Mouse (Mus musculus): Measurements from ENCODE around the gene Caln1. TPM values are rescaled to one million over a fixed set of nuclear protein-coding genes. Genes with fewer than 3 reads are reported as not detected.

Gene Caln1
- polyA plus RNA-seq, 1 experiment from 2014 or later = 3.8 TPM

DNA sequence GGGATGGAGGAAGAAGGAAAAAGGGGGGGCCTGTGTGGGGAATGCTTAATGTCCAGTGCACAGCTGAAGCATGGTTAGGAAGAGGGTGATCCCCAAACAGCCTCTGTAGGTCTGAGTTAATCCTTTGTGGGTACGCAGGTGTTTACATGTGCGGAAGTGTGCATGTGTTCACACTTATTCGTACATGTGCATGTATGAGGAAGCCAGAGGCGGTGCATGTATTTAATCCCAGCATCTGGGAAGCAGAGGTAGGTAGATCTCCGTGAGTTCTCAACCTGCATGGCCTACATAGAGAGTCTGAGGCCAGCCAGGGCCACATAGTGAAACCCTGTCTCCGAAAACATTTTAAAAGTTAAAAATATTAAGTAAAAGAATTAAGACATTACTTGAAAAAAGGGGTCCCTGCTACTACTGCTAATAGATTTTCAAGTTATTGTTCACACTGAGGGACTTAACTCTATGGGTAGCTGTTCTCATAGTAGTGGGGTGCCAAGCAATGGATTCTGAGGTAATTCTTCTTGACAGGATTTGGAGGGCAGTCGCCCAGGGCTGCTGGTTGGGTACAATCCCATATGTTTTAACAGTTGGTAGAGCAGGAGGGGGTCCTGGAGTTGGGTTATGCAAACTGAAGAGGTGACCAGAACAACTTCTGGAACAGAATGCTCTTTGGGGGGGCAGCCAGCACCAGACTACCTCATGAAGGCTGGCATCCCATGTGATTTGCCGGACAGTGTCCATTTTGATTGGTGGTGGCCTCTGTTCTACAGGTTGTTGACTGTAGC lies 31.1 kb downstream of the Caln1 start:
- 87% methylated on average over 8 of the region's 8 CpGs for WGBS
- no peaks in the 10 kb centered on the region for H3K36me3 ChIP-seq
- H3K27ac ChIP-seq = no peak overlapping the region
- H3K9ac ChIP-seq = no peak overlapping the region
- H3K4me2 ChIP-seq (replicated peaks) = no peak overlapping the region
- no peaks in the 10 kb centered on the region for H3K27me3 ChIP-seq
- H3K9me3 ChIP-seq = peaks cover 9% of the 10 kb centered on the region
- no peak for ATAC-seq (ENCODE audit: low FRiP score, low read depth)
- no peaks in the 10 kb centered on the region for H3K4me1 ChIP-seq
- no peak overlapping the region for H3K4me3 ChIP-seq

DNA sequence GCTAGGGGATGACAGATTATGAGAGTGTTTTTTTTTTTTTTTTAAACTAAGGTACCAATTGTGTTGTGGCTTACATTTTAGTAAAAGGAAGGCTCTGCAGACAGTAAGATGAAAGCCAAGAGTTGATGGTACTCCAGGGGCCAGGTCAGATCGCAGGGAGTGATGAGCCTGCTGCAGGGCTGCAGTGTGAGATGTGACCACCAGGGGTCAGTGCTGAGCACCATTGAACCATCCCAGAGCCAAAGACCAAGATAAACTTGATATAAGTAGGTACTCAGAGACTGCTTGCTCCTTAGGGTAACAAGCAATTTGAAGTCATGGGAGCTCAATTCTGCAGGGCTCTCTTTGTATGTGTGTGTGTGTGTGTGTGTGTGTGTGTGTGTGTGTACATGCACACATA lies 35.9 kb downstream of the Caln1 start:
- Histone ChIP-seq H3K9me3 (peaks cover 9% of the 10 kb centered on the region), H3K4me2 (replicated peaks) (no peak overlapping the region), H3K36me3 (no peaks in the 10 kb centered on the region), H3K4me1 (no peaks in the 10 kb centered on the region), H3K4me3 (no peak overlapping the region), H3K27ac (no peak overlapping the region), H3K9ac (no peak overlapping the region), H3K27me3 (no peaks in the 10 kb centered on the region)
- 34% methylated on average over 1 of the region's 1 CpGs for WGBS
- ATAC-seq (ENCODE audit: low FRiP score, low read depth) = no peak

DNA sequence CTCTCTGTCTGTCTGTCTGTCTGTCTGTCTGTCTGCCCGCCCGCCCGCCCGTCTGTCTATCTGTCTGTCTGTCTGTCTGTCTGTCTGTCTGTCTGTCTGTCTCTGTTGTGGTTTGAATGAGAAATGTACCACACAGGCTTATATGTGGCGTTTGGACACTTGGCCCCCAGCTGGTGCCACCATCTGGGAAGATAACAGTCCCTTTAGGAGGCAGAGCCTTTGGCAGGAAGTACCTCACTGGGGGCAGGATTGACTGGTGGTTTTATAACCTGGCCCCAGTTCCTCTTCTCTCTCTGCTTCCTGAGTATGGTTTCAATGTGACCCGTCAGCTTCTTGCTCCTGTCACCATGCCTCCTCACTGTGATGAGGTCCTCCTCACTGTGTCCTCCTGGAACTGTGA lies 40.5 kb downstream of the Caln1 start:
- 85% methylated on average over 6 of the region's 6 CpGs for WGBS
- H3K4me1 ChIP-seq = no peaks in the 10 kb centered on the region
- no peak overlapping the region for H3K9ac ChIP-seq

DNA sequence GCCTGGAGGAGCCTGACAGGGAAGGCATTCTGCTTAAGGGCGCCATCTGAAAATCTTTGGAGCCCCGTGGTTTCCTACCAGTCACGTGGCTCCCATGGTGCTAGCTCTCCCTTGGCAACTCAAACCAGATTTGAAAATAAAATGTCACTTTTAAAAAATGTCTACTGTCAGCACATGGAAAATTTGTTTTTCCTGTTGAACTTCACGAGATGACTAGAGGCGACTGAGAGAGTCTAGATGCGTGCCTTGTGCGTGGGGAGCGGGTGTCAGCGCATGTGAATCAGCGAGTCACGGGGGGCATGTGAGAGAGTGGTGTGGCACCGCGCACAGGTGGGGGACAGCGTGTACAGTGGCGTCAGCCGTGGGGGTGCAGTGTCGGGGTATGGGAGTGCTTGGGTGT lies 42.3 kb downstream of the Caln1 start:
- H3K4me1 ChIP-seq = no peaks in the 10 kb centered on the region
- H3K9me3 ChIP-seq = peaks cover 2% of the 10 kb centered on the region; the same call in 1 of the 2 replicates
- ATAC-seq (ENCODE audit: low FRiP score, low read depth) = no peak
- H3K9ac ChIP-seq = no peak overlapping the region
- H3K4me2 ChIP-seq (replicated peaks) = no peak overlapping the region
- 93% methylated on average over 17 of the region's 17 CpGs for WGBS
- H3K27me3 ChIP-seq = no peaks in the 10 kb centered on the region
- H3K4me3 ChIP-seq = no peak overlapping the region
- H3K36me3 ChIP-seq = no peaks in the 10 kb centered on the region
- H3K27ac ChIP-seq = no peak overlapping the region

More for the DNA sequence above, 40.5 kb downstream of the Caln1 start:
- H3K4me3 ChIP-seq = no peak overlapping the region
- no peak overlapping the region for H3K4me2 ChIP-seq (replicated peaks)
- H3K27me3 ChIP-seq = no peaks in the 10 kb centered on the region
- H3K27ac ChIP-seq = no peak overlapping the region
- ATAC-seq (ENCODE audit: low FRiP score, low read depth) = no peak
- H3K9me3 ChIP-seq = peaks cover 2% of the 10 kb centered on the region; the same call in 1 of the 2 replicates
- H3K36me3 ChIP-seq = no peaks in the 10 kb centered on the region

DNA sequence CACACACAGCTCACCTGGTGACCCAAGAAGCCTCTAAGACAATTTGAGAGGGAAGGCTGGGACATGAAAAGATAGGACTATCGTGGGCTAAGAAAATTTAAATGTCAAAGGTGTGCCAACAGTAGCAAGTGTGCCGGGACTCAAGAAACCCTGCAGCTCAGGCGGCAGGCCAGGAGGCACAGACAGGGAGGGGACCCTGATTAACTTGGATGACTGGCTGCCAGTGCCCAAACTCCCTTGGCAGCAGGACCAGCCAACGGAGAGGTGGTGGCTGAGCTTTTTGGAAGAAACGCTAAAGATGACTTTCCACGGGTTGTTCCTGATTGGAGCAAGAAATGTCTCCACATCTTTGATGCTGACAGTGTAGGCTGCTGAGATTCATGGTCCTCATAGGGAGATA lies 78.2 kb downstream of the Caln1 start:
- Histone ChIP-seq H3K4me3 (no peak overlapping the region), H3K27me3 (peaks cover 68% of the 10 kb centered on the region), H3K4me2 (replicated peaks) (no peak overlapping the region), H3K27ac (no peak overlapping the region), H3K9me3 (no peaks in the 10 kb centered on the region), H3K4me1 (peaks cover 23% of the 10 kb centered on the region), H3K9ac (no peak overlapping the region), H3K36me3 (no peaks in the 10 kb centered on the region)
- ATAC-seq (ENCODE audit: low FRiP score, low read depth) = no peak
- WGBS = 45% methylated on average over 6 of the region's 6 CpGs

DNA sequence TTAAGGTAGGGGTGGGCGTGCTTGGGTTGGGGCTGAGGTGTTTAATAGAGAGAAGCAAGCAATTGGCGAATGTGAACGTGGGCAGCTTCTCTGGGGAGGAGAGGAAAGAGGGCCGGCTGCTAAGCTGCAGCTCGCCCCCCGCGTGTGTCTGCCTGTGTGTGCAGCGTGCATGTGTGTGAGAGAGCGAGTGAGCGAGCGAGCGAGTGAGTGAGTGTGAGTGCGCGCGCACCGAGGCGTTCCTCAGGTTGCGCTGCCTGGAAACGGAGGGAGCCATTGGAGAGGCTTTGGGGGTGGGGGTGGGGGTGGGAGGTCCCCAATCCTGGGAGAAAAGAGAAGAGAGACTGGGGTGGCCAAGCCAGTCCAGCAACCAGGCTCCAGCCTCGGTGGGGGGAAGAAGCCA lies 79.2 kb downstream of the Caln1 start:
- Histone ChIP-seq H3K27me3 (peaks cover 78% of the 10 kb centered on the region), H3K27ac (no peak overlapping the region), H3K9me3 (no peaks in the 10 kb centered on the region), H3K4me2 (replicated peaks) (peak overlapping the region; percentile 96), H3K9ac (peak overlapping the region; percentile 67), H3K36me3 (no peaks in the 10 kb centered on the region), H3K4me1 (peaks cover 23% of the 10 kb centered on the region), H3K4me3 (peak overlapping the region; percentile 58)
- peak; percentile 38; the same call in 1 of the 2 replicates for ATAC-seq (ENCODE audit: low FRiP score, low read depth)
- under 1% methylated on average over 20 of the region's 20 CpGs for WGBS

DNA sequence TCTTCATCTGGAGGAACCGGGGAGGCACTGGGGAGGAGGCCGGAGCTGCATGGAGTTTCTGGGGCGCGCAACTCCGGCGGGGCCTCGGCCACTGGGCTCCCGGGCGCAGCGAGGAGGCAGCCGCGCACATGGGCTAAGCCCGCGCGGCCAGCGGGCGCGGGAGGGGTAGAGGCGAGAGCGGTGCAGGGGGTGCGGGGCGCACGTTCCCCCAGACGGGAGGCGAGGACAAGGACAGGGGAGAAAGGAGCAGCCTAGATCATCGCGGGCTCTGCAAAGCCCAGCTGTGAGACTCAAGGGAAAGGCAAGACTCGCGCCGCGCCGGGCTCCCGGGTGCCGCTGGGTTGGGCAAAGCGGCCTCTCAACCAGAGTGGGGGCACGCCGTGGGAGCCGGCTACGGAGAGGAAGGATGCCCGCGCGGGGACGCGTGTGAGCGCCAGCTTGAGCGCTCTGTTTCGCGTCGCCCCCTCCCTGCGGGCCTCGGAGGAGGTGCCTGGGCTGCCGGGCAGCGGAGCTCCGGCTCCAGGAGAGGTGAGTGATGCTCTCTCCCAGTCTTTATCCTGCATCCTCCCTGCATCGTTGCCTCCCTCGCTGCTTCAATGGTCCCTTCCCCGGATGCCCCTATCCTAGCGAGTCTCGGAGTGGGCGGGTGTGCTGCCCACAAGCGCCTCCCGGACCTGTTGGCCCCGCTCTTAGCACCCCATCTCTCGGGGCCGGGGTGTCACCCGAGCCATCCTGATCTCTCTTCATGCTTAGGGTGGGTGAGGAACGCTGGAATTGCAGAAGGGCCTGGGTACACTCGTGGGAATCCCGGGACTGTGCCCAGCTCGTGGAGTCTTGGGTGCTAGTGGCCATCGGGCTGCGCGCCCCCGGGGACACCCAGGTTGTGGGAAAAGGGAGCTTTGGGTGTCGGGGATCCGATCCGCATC lies 79.9 kb downstream of the Caln1 start:
- peak overlapping the region; percentile 96 for H3K4me2 ChIP-seq (replicated peaks)
- no peaks in the 10 kb centered on the region for H3K9me3 ChIP-seq
- no peaks in the 10 kb centered on the region for H3K36me3 ChIP-seq
- no peak overlapping the region for H3K27ac ChIP-seq
- peaks cover 23% of the 10 kb centered on the region for H3K4me1 ChIP-seq
- peak; percentile 51 for ATAC-seq (ENCODE audit: low FRiP score, low read depth)
- H3K4me3 ChIP-seq = peak overlapping the region; percentile 58
- H3K9ac ChIP-seq = peak overlapping the region; percentile 67
- H3K27me3 ChIP-seq = peaks cover 79% of the 10 kb centered on the region
- 1% methylated on average over 74 of the region's 77 CpGs for WGBS

DNA sequence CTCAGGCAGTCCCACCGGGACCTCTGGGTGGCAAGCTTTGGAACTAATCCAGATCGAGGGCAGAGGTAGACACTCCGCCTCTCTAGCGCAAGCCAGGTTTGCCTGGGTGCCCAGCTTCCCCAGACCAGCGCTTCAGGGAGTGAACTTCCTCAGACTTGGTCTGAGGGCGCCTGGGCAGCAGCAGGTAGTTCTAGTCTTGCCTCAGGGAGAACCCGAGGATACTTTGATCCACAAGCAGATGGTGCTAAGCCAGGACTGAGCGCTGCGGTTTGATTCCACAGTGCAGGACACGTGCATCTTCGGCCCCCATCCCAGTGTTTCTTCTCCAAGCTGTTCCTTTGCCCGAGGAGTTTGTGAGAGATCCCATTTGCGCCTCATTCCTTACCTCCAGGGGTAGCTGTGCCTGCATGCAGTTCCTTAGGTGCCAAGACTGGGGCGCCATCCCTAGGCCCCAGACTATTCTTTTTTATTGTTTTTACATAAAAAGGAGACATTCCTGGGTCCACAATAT lies 80.8 kb downstream of the Caln1 start:
- Histone ChIP-seq H3K4me1 (peaks cover 23% of the 10 kb centered on the region), H3K4me3 (peak overlapping the region; percentile 58), H3K4me2 (replicated peaks) (peak overlapping the region; percentile 96), H3K36me3 (no peaks in the 10 kb centered on the region), H3K9me3 (no peaks in the 10 kb centered on the region), H3K27ac (no peak overlapping the region), H3K9ac (peak overlapping the region; percentile 67; the same call in 1 of the 2 replicates), H3K27me3 (peaks cover 79% of the 10 kb centered on the region)
- ATAC-seq (ENCODE audit: low FRiP score, low read depth) = no peak
- 6% methylated on average over 14 of the region's 14 CpGs for WGBS

DNA sequence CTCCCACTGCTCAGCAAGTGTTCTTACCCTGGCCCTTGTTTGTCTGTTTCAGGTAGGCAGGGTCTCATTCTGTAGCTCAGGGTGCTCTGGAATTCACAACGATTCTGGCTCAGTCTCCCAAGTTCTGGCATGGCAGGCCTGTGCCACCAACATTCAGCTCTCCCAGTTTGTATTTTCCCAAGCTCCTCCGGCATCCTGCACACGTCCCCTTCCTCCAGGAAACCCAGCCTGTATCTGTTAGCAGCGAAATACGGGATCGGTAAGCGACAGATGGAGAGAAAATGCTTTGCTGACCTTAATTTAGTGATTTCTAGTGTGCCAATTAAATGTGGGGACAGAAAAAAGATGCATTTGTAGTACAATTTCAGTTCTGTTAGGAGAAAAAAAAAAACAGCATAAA lies 88.8 kb downstream of the Caln1 start:
- Histone ChIP-seq H3K4me2 (replicated peaks) (no peak overlapping the region), H3K4me3 (no peak overlapping the region)

DNA sequence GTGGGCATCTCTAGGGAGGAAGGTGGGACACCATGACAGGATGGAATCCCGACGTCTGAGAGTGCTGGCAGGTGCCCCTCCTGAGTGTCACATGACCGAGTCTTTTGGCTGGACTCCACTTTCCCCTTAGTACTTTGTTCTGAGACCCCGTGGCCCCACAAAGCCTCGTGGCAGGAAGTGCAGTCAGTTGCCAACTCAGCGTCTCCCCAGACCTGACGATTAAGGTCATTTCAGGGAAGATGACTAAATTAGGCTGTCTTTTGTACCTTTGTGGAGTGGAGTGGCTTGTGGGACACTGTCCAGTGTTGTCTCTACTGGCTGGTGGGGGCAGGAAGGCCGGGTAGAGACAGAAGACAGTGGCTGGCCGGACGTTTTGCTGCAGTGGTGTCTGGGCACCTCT lies 103.0 kb downstream of the Caln1 start:
- no peak overlapping the region for H3K4me3 ChIP-seq
- no peaks in the 10 kb centered on the region for H3K4me1 ChIP-seq
- no peak overlapping the region for H3K9ac ChIP-seq
- ATAC-seq (ENCODE audit: low FRiP score, low read depth) = no peak
- H3K4me2 ChIP-seq (replicated peaks) = no peak overlapping the region
- WGBS = 76% methylated on average over 10 of the region's 10 CpGs
- no peaks in the 10 kb centered on the region for H3K36me3 ChIP-seq
- H3K27me3 ChIP-seq = no peaks in the 10 kb centered on the region
- no peak overlapping the region for H3K27ac ChIP-seq
- H3K9me3 ChIP-seq = no peaks in the 10 kb centered on the region

More for the DNA sequence above, 88.8 kb downstream of the Caln1 start:
- H3K36me3 ChIP-seq = no peaks in the 10 kb centered on the region
- H3K4me1 ChIP-seq = no peaks in the 10 kb centered on the region
- no peak for ATAC-seq (ENCODE audit: low FRiP score, low read depth)
- 85% methylated on average over 7 of the region's 7 CpGs for WGBS
- H3K27ac ChIP-seq = no peak overlapping the region
- no peaks in the 10 kb centered on the region for H3K9me3 ChIP-seq
- H3K9ac ChIP-seq = no peak overlapping the region
- H3K27me3 ChIP-seq = peaks cover 5% of the 10 kb centered on the region

DNA sequence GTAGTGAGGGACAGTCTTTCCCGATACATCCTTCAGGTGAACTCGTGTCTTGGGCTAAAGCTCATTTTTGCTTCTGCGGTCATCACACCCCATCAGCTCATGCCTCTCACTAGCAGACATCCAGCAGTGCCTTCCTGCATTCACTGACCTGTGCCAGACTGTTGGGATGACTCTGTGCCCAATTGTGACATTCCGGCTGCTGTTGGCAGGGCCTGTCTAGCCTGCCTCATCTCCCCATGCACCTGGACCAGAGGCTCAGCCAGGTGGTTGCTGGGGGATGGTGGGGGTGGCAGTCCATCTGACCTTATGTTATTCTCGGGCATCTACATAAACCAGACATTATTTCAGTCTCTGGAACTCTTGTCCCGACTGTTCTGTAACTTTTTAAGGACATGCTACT lies 105.6 kb downstream of the Caln1 start:
- Histone ChIP-seq H3K27ac (no peak overlapping the region), H3K27me3 (no peaks in the 10 kb centered on the region), H3K4me3 (no peak overlapping the region), H3K4me1 (no peaks in the 10 kb centered on the region), H3K4me2 (replicated peaks) (no peak overlapping the region), H3K9ac (no peak overlapping the region), H3K9me3 (no peaks in the 10 kb centered on the region), H3K36me3 (no peaks in the 10 kb centered on the region)
- ATAC-seq (ENCODE audit: low FRiP score, low read depth) = no peak
- 79% methylated on average over 6 of the region's 6 CpGs for WGBS

DNA sequence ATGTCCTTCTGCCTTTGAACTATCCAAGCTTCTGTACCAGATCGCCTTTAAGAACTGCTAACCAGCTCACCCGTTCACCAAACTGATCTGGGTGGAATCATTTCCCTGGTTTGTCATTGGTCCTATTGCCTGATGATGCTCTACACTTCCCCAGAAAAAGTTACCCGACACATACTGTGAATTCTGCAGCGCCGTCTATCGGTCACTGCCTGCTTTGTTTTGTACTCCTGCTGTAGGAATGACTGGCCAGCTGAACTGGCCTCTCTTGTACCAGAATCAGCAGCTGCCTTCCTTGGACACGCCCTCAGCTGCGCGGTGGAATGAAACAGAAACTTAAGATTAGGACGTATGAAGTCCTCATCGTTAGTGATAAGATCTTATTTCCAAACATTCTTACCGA lies 107.5 kb downstream of the Caln1 start:
- Histone ChIP-seq H3K4me1 (no peaks in the 10 kb centered on the region), H3K4me2 (replicated peaks) (no peak overlapping the region), H3K4me3 (no peak overlapping the region), H3K36me3 (no peaks in the 10 kb centered on the region), H3K9me3 (no peaks in the 10 kb centered on the region), H3K27me3 (no peaks in the 10 kb centered on the region), H3K9ac (no peak overlapping the region), H3K27ac (no peak overlapping the region)
- no peak for ATAC-seq (ENCODE audit: low FRiP score, low read depth)
- WGBS = 64% methylated on average over 12 of the region's 12 CpGs

All from limb, embryonic 13.5 days (tissue).